Mouse (Mus musculus): ENCODE measurements around the gene Slc39a7. TPM values are rescaled to one million over a fixed set of nuclear protein-coding genes. Genes with fewer than 3 reads are reported as not detected.
A peak's percentile ranks its signal among the peaks of the same experiment; 100 is the strongest.

Slc39a7 gene
- total and polyA plus RNA-seq, 2 experiments, result 54.7 to 115 TPM

GRCm38 (mm10) chr17:33980181-33981035, 51.1 kb downstream of the Slc39a7 start:
- Histone ChIP-seq H3K4me1 (ENCODE audit: control insufficient read depth, insufficient read depth, low read length) (peaks cover 17% of the 10 kb centered on the region), H3K27me3 (ENCODE audit: control insufficient read depth, insufficient read depth, low read length) (no peaks in the 10 kb centered on the region), H3K9ac (ENCODE audit: low read depth, low read length) (no peak overlapping the region), H3K79me2 (ENCODE audit: control insufficient read depth, insufficient read depth, low read length) (peaks cover 3% of the 10 kb centered on the region; the same call in 1 of the 2 replicates), H3K36me3 (ENCODE audit: control insufficient read depth, insufficient read depth, low read length) (no peaks in the 10 kb centered on the region), H3K27ac (replicated peaks; ENCODE audit: insufficient read depth, low read depth, low read length) (peak overlapping the region; percentile 69), H3K4me3 (ENCODE audit: insufficient read depth, low read depth, low read length) (no peak overlapping the region)
- 64% methylated on average over 19 of the region's 19 CpGs for WGBS
- DNase-seq (ENCODE audit: extremely low read depth, low read depth, low spot score), result peak; percentile 71
- TF ChIP-seq POLR2A (IDR thresholded peaks at IDR 0.05; ENCODE audit: extremely low read depth, insufficient read depth, low read length) (no peak), CTCF (IDR thresholded peaks at IDR 0.05; ENCODE audit: low read depth, low read length) (no peak)

DNA sequence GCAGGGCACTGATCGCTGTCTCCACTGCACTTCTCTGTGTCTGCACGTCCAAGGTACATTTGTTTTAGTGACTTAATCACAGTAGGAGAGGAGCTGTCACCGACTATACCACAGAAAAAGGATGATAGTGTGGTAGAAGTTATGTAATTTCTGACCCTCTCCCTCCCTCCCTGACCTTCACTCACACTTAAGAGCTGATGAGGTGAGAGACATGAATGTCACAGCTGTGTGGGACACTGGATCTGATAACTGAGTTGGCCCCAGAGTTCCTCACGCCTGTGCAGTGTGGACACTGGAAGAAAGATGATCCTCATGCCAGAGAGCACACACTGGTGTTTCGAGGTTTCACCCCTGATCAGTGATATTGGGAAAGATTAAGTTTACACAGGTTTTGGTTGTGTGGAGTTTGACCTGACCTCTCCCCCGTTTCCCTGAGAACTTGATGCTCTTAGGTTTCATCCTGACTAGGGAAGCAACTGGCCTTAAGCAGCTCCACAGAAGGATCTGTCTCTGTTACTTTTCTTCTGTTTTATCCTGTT, 51.9 kb downstream of the Slc39a7 start:
- TF ChIP-seq CTCF (IDR thresholded peaks at IDR 0.05; ENCODE audit: low read depth, low read length) (no peak), POLR2A (IDR thresholded peaks at IDR 0.05; ENCODE audit: extremely low read depth, insufficient read depth, low read length) (no peak)
- Histone ChIP-seq H3K4me1 (ENCODE audit: control insufficient read depth, insufficient read depth, low read length) (peaks cover 17% of the 10 kb centered on the region), H3K27ac (replicated peaks; ENCODE audit: insufficient read depth, low read depth, low read length) (peak overlapping the region; percentile 84), H3K27me3 (ENCODE audit: control insufficient read depth, insufficient read depth, low read length) (no peaks in the 10 kb centered on the region), H3K4me3 (ENCODE audit: insufficient read depth, low read depth, low read length) (no peak overlapping the region), H3K79me2 (ENCODE audit: control insufficient read depth, insufficient read depth, low read length) (peaks cover 3% of the 10 kb centered on the region; the same call in 1 of the 2 replicates), H3K36me3 (ENCODE audit: control insufficient read depth, insufficient read depth, low read length) (no peaks in the 10 kb centered on the region; the same call in 1 of the 2 replicates), H3K9ac (ENCODE audit: low read depth, low read length) (peak overlapping the region; percentile 27; the same call in 1 of the 2 replicates)
- DNase-seq (ENCODE audit: extremely low read depth, low read depth, low spot score), result peak; percentile 99
- WGBS, result 27% methylated on average over 6 of the region's 6 CpGs

- no peaks in the 10 kb centered on the region for H3K27me3 ChIP-seq (ENCODE audit: control insufficient read depth, insufficient read depth, low read length)
- H3K36me3 ChIP-seq (ENCODE audit: control insufficient read depth, insufficient read depth, low read length), result no peaks in the 10 kb centered on the region; the same call in 1 of the 2 replicates
- H3K27ac ChIP-seq (replicated peaks; ENCODE audit: insufficient read depth, low read depth, low read length), result peak overlapping the region; percentile 84
- H3K9ac ChIP-seq (ENCODE audit: low read depth, low read length), result peak overlapping the region; percentile 86
- H3K4me1 ChIP-seq (ENCODE audit: control insufficient read depth, insufficient read depth, low read length), result peaks cover 17% of the 10 kb centered on the region
- peak; percentile 83 for TF ChIP-seq POLR2A (IDR thresholded peaks at IDR 0.05; ENCODE audit: extremely low read depth, insufficient read depth, low read length)
- TF ChIP-seq CTCF (IDR thresholded peaks at IDR 0.05; ENCODE audit: low read depth, low read length), result no peak
- peak overlapping the region; percentile 78 for H3K4me3 ChIP-seq (ENCODE audit: insufficient read depth, low read depth, low read length)
- peaks cover 3% of the 10 kb centered on the region; the same call in 1 of the 2 replicates for H3K79me2 ChIP-seq (ENCODE audit: control insufficient read depth, insufficient read depth, low read length)
- DNase-seq (ENCODE audit: extremely low read depth, low read depth, low spot score), result peak; percentile 99
- 0% methylated on average over 17 of the region's 17 CpGs for WGBS
Observed at GRCm38 (mm10) chr17:33978631-33979031, 52.9 kb downstream of the Slc39a7 start.

Other genes with a start within 250 kb of the Slc39a7 start
Only the 30 nearest of the 33 such genes appear.
- gene Rps28, start 207.1 kb downstream of the Slc39a7 start, total RNA-seq (2014; rRNA removed), result 275 and 294 TPM in 2 replicates
- gene Rps28, start 207.1 kb downstream of the Slc39a7 start, polyA plus RNA-seq (2012; rRNA removed), result 374 and 500 TPM in 2 replicates
- 214 and 217 TPM in 2 replicates for gene Ndufa7, start 207.1 kb downstream of the Slc39a7 start, total RNA-seq (2014; rRNA removed)
- 372 and 457 TPM in 2 replicates for gene Ndufa7, start 207.1 kb downstream of the Slc39a7 start, polyA plus RNA-seq (2012; rRNA removed)
- 7.1 and 7.5 TPM in 2 replicates for gene Cd320, start 188.6 kb downstream of the Slc39a7 start, total RNA-seq (2014; rRNA removed)
- 13.0 and 16.9 TPM in 2 replicates for gene Cd320, start 188.6 kb downstream of the Slc39a7 start, polyA plus RNA-seq (2012; rRNA removed)
- not detected in 2 replicates for gene Gm7029, start 157.8 kb downstream of the Slc39a7 start, total RNA-seq (2014; rRNA removed)
- gene Gm7029, start 157.8 kb downstream of the Slc39a7 start, polyA plus RNA-seq (2012; rRNA removed), result not detected in 2 replicates
- gene Kifc1, start 141.0 kb downstream of the Slc39a7 start, total RNA-seq (2014; rRNA removed), result 0.18 and 1.2 TPM in 2 replicates
- gene Kifc1, start 141.0 kb downstream of the Slc39a7 start, polyA plus RNA-seq (2012; rRNA removed), result 0.20 and 0.31 TPM in 2 replicates
- not detected in 2 replicates for gene Platr17, start 126.5 kb downstream of the Slc39a7 start, total RNA-seq (2014; rRNA removed)
- 0.18 TPM in 1 of 2 replicates, not detected in the other for gene Platr17, start 126.5 kb downstream of the Slc39a7 start, polyA plus RNA-seq (2012; rRNA removed)
- 8.3 and 10.2 TPM in 2 replicates for gene Daxx, start 122.3 kb downstream of the Slc39a7 start, total RNA-seq (2014; rRNA removed)
- 15.8 and 30.8 TPM in 2 replicates for gene Daxx, start 122.3 kb downstream of the Slc39a7 start, polyA plus RNA-seq (2012; rRNA removed)
- gene Tapbp, start 115.8 kb downstream of the Slc39a7 start, total RNA-seq (2014; rRNA removed), result 47.2 and 58.5 TPM in 2 replicates
- 95.4 and 105 TPM in 2 replicates for gene Tapbp, start 115.8 kb downstream of the Slc39a7 start, polyA plus RNA-seq (2012; rRNA removed)
- 11.1 and 12.7 TPM in 2 replicates for gene Zbtb22, start 115.8 kb downstream of the Slc39a7 start, total RNA-seq (2014; rRNA removed)
- 23.9 and 30.2 TPM in 2 replicates for gene Zbtb22, start 115.8 kb downstream of the Slc39a7 start, polyA plus RNA-seq (2012; rRNA removed)
- gene Rgl2, start 102.1 kb downstream of the Slc39a7 start, total RNA-seq (2014; rRNA removed), result 9.8 and 10.9 TPM in 2 replicates
- 19.4 and 27.7 TPM in 2 replicates for gene Rgl2, start 102.1 kb downstream of the Slc39a7 start, polyA plus RNA-seq (2012; rRNA removed)
- 37.9 and 40.8 TPM in 2 replicates for gene Pfdn6, start 91.3 kb downstream of the Slc39a7 start, total RNA-seq (2014; rRNA removed)
- gene Pfdn6, start 91.3 kb downstream of the Slc39a7 start, polyA plus RNA-seq (2012; rRNA removed), result 15.5 and 21.9 TPM in 2 replicates
- 9.3 and 11.3 TPM in 2 replicates for gene Wdr46, start 91.0 kb downstream of the Slc39a7 start, total RNA-seq (2014; rRNA removed)
- gene Wdr46, start 91.0 kb downstream of the Slc39a7 start, polyA plus RNA-seq (2012; rRNA removed), result 13.2 and 16.4 TPM in 2 replicates
- gene B3galt4, start 80.2 kb downstream of the Slc39a7 start, total RNA-seq (2014; rRNA removed), result 0.54 and 0.55 TPM in 2 replicates
- gene B3galt4, start 80.2 kb downstream of the Slc39a7 start, polyA plus RNA-seq (2012; rRNA removed), result 0.68 and 0.97 TPM in 2 replicates
- 10.5 and 10.9 TPM in 2 replicates for gene Vps52, start 75.9 kb downstream of the Slc39a7 start, total RNA-seq (2014; rRNA removed)
- gene Vps52, start 75.9 kb downstream of the Slc39a7 start, polyA plus RNA-seq (2012; rRNA removed), result 31.1 and 40.6 TPM in 2 replicates
- gene Rps18, start 75.7 kb downstream of the Slc39a7 start, total RNA-seq (2014; rRNA removed), result 1,559 and 1,933 TPM in 2 replicates
- gene Rps18, start 75.7 kb downstream of the Slc39a7 start, polyA plus RNA-seq (2012; rRNA removed), result 224 and 252 TPM in 2 replicates
- 2,105 and 2,348 TPM in 2 replicates for gene H2-K1, start 31.3 kb downstream of the Slc39a7 start, total RNA-seq (2014; rRNA removed)
- gene H2-K1, start 31.3 kb downstream of the Slc39a7 start, polyA plus RNA-seq (2012; rRNA removed), result 4,310 and 5,575 TPM in 2 replicates
- gene Ring1, start 7.0 kb downstream of the Slc39a7 start, total RNA-seq (2014; rRNA removed), result 10.0 and 13.7 TPM in 2 replicates
- gene Ring1, start 7.0 kb downstream of the Slc39a7 start, polyA plus RNA-seq (2012; rRNA removed), result 29.7 and 33.8 TPM in 2 replicates
- gene H2-Ke6, start 3.6 kb downstream of the Slc39a7 start, total RNA-seq (2014; rRNA removed), result 76.5 and 80.5 TPM in 2 replicates
- 162 and 167 TPM in 2 replicates for gene H2-Ke6, start 3.6 kb downstream of the Slc39a7 start, polyA plus RNA-seq (2012; rRNA removed)
- gene Rxrb, start 130 bp upstream of the Slc39a7 start, total RNA-seq (2014; rRNA removed), result 13.0 and 17.0 TPM in 2 replicates
- 40.3 and 46.5 TPM in 2 replicates for gene Rxrb, start 130 bp upstream of the Slc39a7 start, polyA plus RNA-seq (2012; rRNA removed)
- 0.18 and 0.74 TPM in 2 replicates for gene Col11a2, start 7.8 kb upstream of the Slc39a7 start, total RNA-seq (2014; rRNA removed)
- gene Col11a2, start 7.8 kb upstream of the Slc39a7 start, polyA plus RNA-seq (2012; rRNA removed), result 0.20 and 0.23 TPM in 2 replicates
- gene H2-Oa, start 60.7 kb upstream of the Slc39a7 start, total RNA-seq (2014; rRNA removed), result 0.28 and 0.47 TPM in 2 replicates
- 0.76 and 1.4 TPM in 2 replicates for gene H2-Oa, start 60.7 kb upstream of the Slc39a7 start, polyA plus RNA-seq (2012; rRNA removed)
- 7.1 and 8.5 TPM in 2 replicates for gene H2-DMa, start 87.9 kb upstream of the Slc39a7 start, total RNA-seq (2014; rRNA removed)
- 8.3 and 13.1 TPM in 2 replicates for gene H2-DMa, start 87.9 kb upstream of the Slc39a7 start, polyA plus RNA-seq (2012; rRNA removed)
- gene Brd2, start 91.0 kb upstream of the Slc39a7 start, total RNA-seq (2014; rRNA removed), result 39.0 and 53.2 TPM in 2 replicates
- gene Brd2, start 91.0 kb upstream of the Slc39a7 start, polyA plus RNA-seq (2012; rRNA removed), result 55.8 and 76.9 TPM in 2 replicates
- 0.74 and 1.7 TPM in 2 replicates for gene H2-DMb2, start 111.6 kb upstream of the Slc39a7 start, total RNA-seq (2014; rRNA removed)
- gene H2-DMb2, start 111.6 kb upstream of the Slc39a7 start, polyA plus RNA-seq (2012; rRNA removed), result 1.1 and 3.1 TPM in 2 replicates
- gene H2-DMb1, start 121.4 kb upstream of the Slc39a7 start, total RNA-seq (2014; rRNA removed), result 4.2 and 6.6 TPM in 2 replicates
- 8.3 and 14.5 TPM in 2 replicates for gene H2-DMb1, start 121.4 kb upstream of the Slc39a7 start, polyA plus RNA-seq (2012; rRNA removed)
- 15.1 and 17.3 TPM in 2 replicates for gene Tap1, start 155.9 kb upstream of the Slc39a7 start, total RNA-seq (2014; rRNA removed)
- 18.8 and 23.5 TPM in 2 replicates for gene Tap1, start 155.9 kb upstream of the Slc39a7 start, polyA plus RNA-seq (2012; rRNA removed)
- gene Psmb9, start 156.1 kb upstream of the Slc39a7 start, total RNA-seq (2014; rRNA removed), result 23.3 and 38.1 TPM in 2 replicates
- 38.0 and 41.5 TPM in 2 replicates for gene Psmb9, start 156.1 kb upstream of the Slc39a7 start, polyA plus RNA-seq (2012; rRNA removed)
- gene Psmb8, start 166.0 kb upstream of the Slc39a7 start, total RNA-seq (2014; rRNA removed), result 66.9 and 101 TPM in 2 replicates
- gene Psmb8, start 166.0 kb upstream of the Slc39a7 start, polyA plus RNA-seq (2012; rRNA removed), result 56.7 and 80.3 TPM in 2 replicates
- 14.4 and 15.2 TPM in 2 replicates for gene Tap2, start 171.8 kb upstream of the Slc39a7 start, total RNA-seq (2014; rRNA removed)
- 18.4 and 24.6 TPM in 2 replicates for gene Tap2, start 171.8 kb upstream of the Slc39a7 start, polyA plus RNA-seq (2012; rRNA removed)
- gene H2-Ob, start 207.2 kb upstream of the Slc39a7 start, total RNA-seq (2014; rRNA removed), result 1.5 and 1.6 TPM in 2 replicates
- gene H2-Ob, start 207.2 kb upstream of the Slc39a7 start, polyA plus RNA-seq (2012; rRNA removed), result 0.96 and 2.9 TPM in 2 replicates